Mouse (Mus musculus): ENCODE results near the gene Dram1.

Gene Dram1

DNA sequence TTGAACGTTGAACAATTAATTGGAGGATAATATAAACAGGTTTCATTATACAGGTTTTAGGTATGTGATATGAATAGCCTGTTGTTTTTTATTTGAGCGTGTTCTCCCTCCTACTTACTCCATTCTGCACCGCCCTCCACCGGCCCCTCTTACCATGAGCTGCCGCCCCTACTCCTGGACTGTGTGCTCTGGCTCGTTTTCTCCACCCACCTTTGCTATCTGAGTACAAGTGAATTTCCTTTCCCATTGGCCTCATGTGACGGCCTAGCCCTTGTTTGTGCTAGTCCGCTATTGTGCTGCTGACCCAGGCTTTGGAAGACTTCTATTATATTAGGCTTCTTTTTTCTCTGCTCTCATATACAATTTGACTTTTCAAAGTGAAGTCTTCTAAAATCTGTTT is 91.6 kb downstream of the Dram1 start:
- DNase-seq (ENCODE audit: low read depth) = no peak

DNA sequence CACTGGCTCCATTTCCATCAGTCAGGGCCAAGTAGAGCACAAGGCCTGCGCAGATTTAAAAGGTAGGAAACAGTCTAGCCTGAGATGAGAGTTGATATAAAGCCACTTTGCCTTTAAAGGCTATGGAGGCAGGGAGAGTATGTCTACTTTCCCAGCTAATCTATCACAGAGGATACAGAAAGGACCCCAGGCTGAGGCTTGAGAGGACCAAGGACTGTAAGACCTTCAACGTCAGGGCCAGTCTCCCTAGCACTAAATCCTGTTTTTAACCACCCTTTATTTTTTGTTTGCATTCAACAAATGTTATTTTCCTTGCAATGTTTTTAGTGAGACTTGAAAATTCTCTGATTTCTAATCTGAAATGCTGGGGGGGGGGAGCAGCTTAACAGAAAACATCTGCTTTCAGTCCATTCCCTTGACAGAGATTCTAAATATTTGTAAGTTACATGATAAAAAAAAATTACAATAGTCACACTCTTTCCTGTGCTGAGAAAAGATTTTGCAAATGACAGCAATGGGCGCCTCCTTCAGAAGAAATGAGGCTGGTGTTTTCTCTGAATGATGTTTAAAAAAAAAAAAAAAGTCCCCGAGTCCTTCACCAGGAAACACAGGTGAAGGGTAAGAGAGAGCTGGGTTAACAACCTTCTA is 94.4 kb downstream of the Dram1 start:
- no peak for DNase-seq (ENCODE audit: low read depth)

DNA sequence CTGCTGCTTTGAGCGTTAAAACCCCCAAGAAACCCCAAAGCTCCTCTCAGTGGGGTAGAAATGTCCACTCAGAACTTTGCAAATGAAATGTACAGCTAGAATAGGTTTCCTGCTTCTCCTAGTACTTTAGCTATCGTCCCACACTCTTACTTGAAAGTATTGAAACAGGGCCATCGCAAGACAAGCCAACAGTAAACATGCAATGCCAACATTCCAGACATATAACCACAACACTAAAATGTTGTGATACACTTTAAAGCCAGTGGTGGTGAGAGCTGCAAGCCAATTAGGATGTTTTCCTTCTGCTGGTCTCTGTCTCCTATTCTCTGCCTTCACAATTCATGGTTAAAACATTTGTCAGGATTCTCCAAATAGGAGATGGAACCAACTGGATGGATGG is 97.2 kb downstream of the Dram1 start:
- DNase-seq (ENCODE audit: low read depth) = no peak

DNA sequence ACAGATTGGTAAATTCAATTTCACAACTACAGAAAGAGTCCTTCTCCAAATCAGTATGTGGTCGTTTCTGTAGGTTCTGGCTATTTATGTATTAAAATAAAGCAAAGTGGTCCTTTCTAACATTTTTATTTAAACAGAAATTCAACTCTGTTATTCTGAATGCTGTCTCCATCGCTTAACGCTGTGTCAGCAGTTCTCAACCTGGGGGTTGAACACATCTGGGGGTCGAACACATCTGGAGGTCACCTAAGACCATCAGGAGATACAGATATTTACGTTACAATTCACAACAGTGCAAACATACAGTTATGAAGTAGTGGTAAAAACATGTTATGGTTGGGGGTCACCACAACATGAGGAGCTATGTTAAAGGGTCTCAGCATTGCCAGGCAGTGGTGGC is 104.8 kb downstream of the Dram1 start:
- no peak for DNase-seq (ENCODE audit: low read depth)
